Mouse (Mus musculus): ENCODE measurements around the gene Nkd1. TPM values are rescaled to one million over a fixed set of nuclear protein-coding genes. Genes with fewer than 3 reads are reported as not detected.

The Nkd1 gene
- polyA plus RNA-seq, 1 experiment from 2014 or later: 15.1 TPM

- Histone ChIP-seq H3K4me2 (ENCODE audit: low read length) (no peak overlapping the region), H3K27ac (replicated peaks in 1 of 2; ENCODE audit: control insufficient read depth in 1 of 2, insufficient read depth in 1 of 2, low read depth in 2 of 2, low read length in 2 of 2) (no peak overlapping the region), H3K4me1 (ENCODE audit: control insufficient read depth in 2 of 2, insufficient read depth in 2 of 2, low read length in 2 of 2) (peaks cover 7% of the 10 kb centered on the region in 2 experiments; a peak in 3 of 4 replicates), H3K27me3 (ENCODE audit: control insufficient read depth, insufficient read depth, low read length) (no peaks in the 10 kb centered on the region), H3K36me3 (ENCODE audit: control insufficient read depth, insufficient read depth, low read length) (no peaks in the 10 kb centered on the region), H3K4me3 (ENCODE audit: control insufficient read depth in 1 of 2, insufficient read depth in 1 of 2, low read depth in 1 of 2, low read length in 2 of 2) (no peak overlapping the region), H3K9me3 (ENCODE audit: control insufficient read depth, low read length) (peaks cover 7% of the 10 kb centered on the region), H3K9ac (ENCODE audit: low read length) (no peak overlapping the region)
- 63% methylated on average over 13 of the region's 13 CpGs for WGBS
- ATAC-seq (ENCODE audit: insufficient number of reproducible peaks, insufficient read depth, low FRiP score, low read depth): no peak
Measured at GRCm38 (mm10) chr8:88605361-88606040, 84.3 kb downstream of the Nkd1 start.

GRCm38 (mm10) chr8:88609036-88609435, 87.9 kb downstream of the Nkd1 start:
- H3K4me2 ChIP-seq (ENCODE audit: low read length): no peak overlapping the region
- no peak for ATAC-seq (ENCODE audit: insufficient number of reproducible peaks, insufficient read depth, low FRiP score, low read depth)
- H3K27me3 ChIP-seq (ENCODE audit: control insufficient read depth, insufficient read depth, low read length): no peaks in the 10 kb centered on the region
- WGBS: 68% methylated on average over 8 of the region's 8 CpGs
- H3K9me3 ChIP-seq (ENCODE audit: control insufficient read depth, low read length): no peaks in the 10 kb centered on the region
- H3K9ac ChIP-seq (ENCODE audit: low read length): no peak overlapping the region
- H3K4me1 ChIP-seq (ENCODE audit: control insufficient read depth in 2 of 2, insufficient read depth in 2 of 2, low read length in 2 of 2): peaks cover 4 to 5% of the 10 kb centered on the region in 2 experiments; a peak in 3 of 4 replicates
- no peak overlapping the region for H3K27ac ChIP-seq (replicated peaks in 1 of 2; ENCODE audit: control insufficient read depth in 1 of 2, insufficient read depth in 1 of 2, low read depth in 2 of 2, low read length in 2 of 2)
- H3K36me3 ChIP-seq (ENCODE audit: control insufficient read depth, insufficient read depth, low read length): no peaks in the 10 kb centered on the region
- no peak overlapping the region for H3K4me3 ChIP-seq (ENCODE audit: control insufficient read depth in 1 of 2, insufficient read depth in 1 of 2, low read depth in 1 of 2, low read length in 2 of 2)

- H3K4me2 ChIP-seq (ENCODE audit: low read length): no peak overlapping the region
- no peak for ATAC-seq (ENCODE audit: insufficient number of reproducible peaks, insufficient read depth, low FRiP score, low read depth)
- no peaks in the 10 kb centered on the region; the same call in 1 of the 2 replicates for H3K27me3 ChIP-seq (ENCODE audit: control insufficient read depth, insufficient read depth, low read length)
- H3K36me3 ChIP-seq (ENCODE audit: control insufficient read depth, insufficient read depth, low read length): no peaks in the 10 kb centered on the region
- H3K9ac ChIP-seq (ENCODE audit: low read length): no peak overlapping the region
- no peaks in the 10 kb centered on the region for H3K9me3 ChIP-seq (ENCODE audit: control insufficient read depth, low read length)
- H3K4me3 ChIP-seq (ENCODE audit: control insufficient read depth in 1 of 2, insufficient read depth in 1 of 2, low read depth in 1 of 2, low read length in 2 of 2): no peak overlapping the region
- peaks cover 0 to 3% of the 10 kb centered on the region in 2 experiments; a peak in 1 of 4 replicates for H3K4me1 ChIP-seq (ENCODE audit: control insufficient read depth in 2 of 2, insufficient read depth in 2 of 2, low read length in 2 of 2)
- no peak overlapping the region for H3K27ac ChIP-seq (replicated peaks in 1 of 2; ENCODE audit: control insufficient read depth in 1 of 2, insufficient read depth in 1 of 2, low read depth in 2 of 2, low read length in 2 of 2)
- 77% methylated on average over 6 of the region's 6 CpGs for WGBS
Measured at GRCm38 (mm10) chr8:88610271-88610670, 89.1 kb downstream of the Nkd1 start.

- no peak overlapping the region for H3K4me3 ChIP-seq (ENCODE audit: control insufficient read depth in 1 of 2, insufficient read depth in 1 of 2, low read depth in 1 of 2, low read length in 2 of 2)
- no peaks in the 10 kb centered on the region for H3K36me3 ChIP-seq (ENCODE audit: control insufficient read depth, insufficient read depth, low read length)
- ATAC-seq (ENCODE audit: insufficient number of reproducible peaks, insufficient read depth, low FRiP score, low read depth): no peak
- no peaks in the 10 kb centered on the region for H3K4me1 ChIP-seq (ENCODE audit: control insufficient read depth in 2 of 2, insufficient read depth in 2 of 2, low read length in 2 of 2)
- H3K9ac ChIP-seq (ENCODE audit: low read length): no peak overlapping the region
- WGBS: 60% methylated on average over 5 of the region's 5 CpGs
- H3K4me2 ChIP-seq (ENCODE audit: low read length): no peak overlapping the region
- H3K27me3 ChIP-seq (ENCODE audit: control insufficient read depth, insufficient read depth, low read length): no peaks in the 10 kb centered on the region; the same call in 1 of the 2 replicates
- H3K27ac ChIP-seq (replicated peaks in 1 of 2; ENCODE audit: control insufficient read depth in 1 of 2, insufficient read depth in 1 of 2, low read depth in 2 of 2, low read length in 2 of 2): no peak overlapping the region
- H3K9me3 ChIP-seq (ENCODE audit: control insufficient read depth, low read length): no peaks in the 10 kb centered on the region
Measured at GRCm38 (mm10) chr8:88614981-88615380, 93.8 kb downstream of the Nkd1 start.

- WGBS: 67% methylated on average over 5 of the region's 5 CpGs
- Histone ChIP-seq H3K9me3 (ENCODE audit: control insufficient read depth, low read length) (no peaks in the 10 kb centered on the region), H3K27ac (replicated peaks in 1 of 2; ENCODE audit: control insufficient read depth in 1 of 2, insufficient read depth in 1 of 2, low read depth in 2 of 2, low read length in 2 of 2) (no peak overlapping the region), H3K27me3 (ENCODE audit: control insufficient read depth, insufficient read depth, low read length) (peaks cover 18% of the 10 kb centered on the region), H3K4me1 (ENCODE audit: control insufficient read depth in 2 of 2, insufficient read depth in 2 of 2, low read length in 2 of 2) (no peaks in the 10 kb centered on the region), H3K4me3 (ENCODE audit: control insufficient read depth in 1 of 2, insufficient read depth in 1 of 2, low read depth in 1 of 2, low read length in 2 of 2) (no peak overlapping the region), H3K9ac (ENCODE audit: low read length) (no peak overlapping the region), H3K4me2 (ENCODE audit: low read length) (no peak overlapping the region), H3K36me3 (ENCODE audit: control insufficient read depth, insufficient read depth, low read length) (no peaks in the 10 kb centered on the region)
- ATAC-seq (ENCODE audit: insufficient number of reproducible peaks, insufficient read depth, low FRiP score, low read depth): no peak
Measured at GRCm38 (mm10) chr8:88618612-88619011, 97.5 kb downstream of the Nkd1 start.

- Histone ChIP-seq H3K4me1 (ENCODE audit: control insufficient read depth in 2 of 2, insufficient read depth in 2 of 2, low read length in 2 of 2) (no peaks in the 10 kb centered on the region), H3K27ac (replicated peaks in 1 of 2; ENCODE audit: control insufficient read depth in 1 of 2, insufficient read depth in 1 of 2, low read depth in 2 of 2, low read length in 2 of 2) (no peak overlapping the region), H3K9me3 (ENCODE audit: control insufficient read depth, low read length) (no peaks in the 10 kb centered on the region), H3K27me3 (ENCODE audit: control insufficient read depth, insufficient read depth, low read length) (peaks cover 19% of the 10 kb centered on the region), H3K9ac (ENCODE audit: low read length) (no peak overlapping the region), H3K36me3 (ENCODE audit: control insufficient read depth, insufficient read depth, low read length) (no peaks in the 10 kb centered on the region), H3K4me3 (ENCODE audit: control insufficient read depth in 1 of 2, insufficient read depth in 1 of 2, low read depth in 1 of 2, low read length in 2 of 2) (no peak overlapping the region), H3K4me2 (ENCODE audit: low read length) (no peak overlapping the region)
- ATAC-seq (ENCODE audit: insufficient number of reproducible peaks, insufficient read depth, low FRiP score, low read depth): no peak
- WGBS: 60% methylated on average over 3 of the region's 3 CpGs
Measured at GRCm38 (mm10) chr8:88619513-88619912, 98.4 kb downstream of the Nkd1 start.

- H3K36me3 ChIP-seq (ENCODE audit: control insufficient read depth, insufficient read depth, low read length): no peaks in the 10 kb centered on the region
- H3K4me1 ChIP-seq (ENCODE audit: control insufficient read depth in 2 of 2, insufficient read depth in 2 of 2, low read length in 2 of 2): no peaks in the 10 kb centered on the region
- WGBS: 60% methylated on average over 5 of the region's 5 CpGs
- H3K9me3 ChIP-seq (ENCODE audit: control insufficient read depth, low read length): no peaks in the 10 kb centered on the region
- no peak overlapping the region for H3K4me3 ChIP-seq (ENCODE audit: control insufficient read depth in 1 of 2, insufficient read depth in 1 of 2, low read depth in 1 of 2, low read length in 2 of 2)
- no peak for ATAC-seq (ENCODE audit: insufficient number of reproducible peaks, insufficient read depth, low FRiP score, low read depth)
- H3K4me2 ChIP-seq (ENCODE audit: low read length): 0 out of 2 replicates have a peak overlapping the region, but pooled peaks have one; percentile 9
- H3K9ac ChIP-seq (ENCODE audit: low read length): peak overlapping the region; percentile 31; the same call in 1 of the 2 replicates
- H3K27ac ChIP-seq (replicated peaks in 1 of 2; ENCODE audit: control insufficient read depth in 1 of 2, insufficient read depth in 1 of 2, low read depth in 2 of 2, low read length in 2 of 2): no peak overlapping the region
- peaks cover 33% of the 10 kb centered on the region for H3K27me3 ChIP-seq (ENCODE audit: control insufficient read depth, insufficient read depth, low read length)
Measured at GRCm38 (mm10) chr8:88620931-88621330, 99.8 kb downstream of the Nkd1 start.

GRCm38 (mm10) chr8:88621408-88621807, 100.3 kb downstream of the Nkd1 start:
- 3% methylated on average over 8 of the region's 8 CpGs for WGBS

More at GRCm38 (mm10) chr8:88621408-88621807, 100.3 kb downstream of the Nkd1 start:
- Histone ChIP-seq H3K9ac (ENCODE audit: low read length) (peak overlapping the region; percentile 31; the same call in 1 of the 2 replicates), H3K27me3 (ENCODE audit: control insufficient read depth, insufficient read depth, low read length) (peaks cover 38% of the 10 kb centered on the region), H3K9me3 (ENCODE audit: control insufficient read depth, low read length) (no peaks in the 10 kb centered on the region), H3K27ac (replicated peaks in 1 of 2; ENCODE audit: control insufficient read depth in 1 of 2, insufficient read depth in 1 of 2, low read depth in 2 of 2, low read length in 2 of 2) (no peak overlapping the region), H3K4me3 (ENCODE audit: control insufficient read depth in 1 of 2, insufficient read depth in 1 of 2, low read depth in 1 of 2, low read length in 2 of 2) (no peak overlapping the region), H3K4me2 (ENCODE audit: low read length) (0 out of 2 replicates have a peak overlapping the region, but pooled peaks have one; percentile 9), H3K36me3 (ENCODE audit: control insufficient read depth, insufficient read depth, low read length) (no peaks in the 10 kb centered on the region), H3K4me1 (ENCODE audit: control insufficient read depth in 2 of 2, insufficient read depth in 2 of 2, low read length in 2 of 2) (no peaks in the 10 kb centered on the region)
- ATAC-seq (ENCODE audit: insufficient number of reproducible peaks, insufficient read depth, low FRiP score, low read depth): no peak

All from heart, embryonic 14.5 days (tissue).